Mouse (Mus musculus) intestine, embryonic 15.5 days (tissue): ENCODE results near the gene Fasn. TPM values are rescaled to one million over a fixed set of nuclear protein-coding genes. Genes with fewer than 3 reads are reported as not detected.

Experiments used
- ATAC-seq: fragments of 200-750 bp; cut with Nextera tagmentation; 2 replicates; pipeline ENCODE4 v1.8.0; 2017; ENCODE audit warnings: moderate TSS enrichment, moderate library complexity
- H3K27ac ChIP-seq: fragments of 300-500 bp; sonication (generic); 2 replicates; pipeline ENCODE4 v1.5.1; 2015; ENCODE audit warnings: mild to moderate bottlenecking, inconsistent platforms
- H3K27me3 ChIP-seq: fragments of 300-500 bp; sonication (generic); replicated peaks from 2 replicates; pipeline ENCODE4 v1.6.1; 2015; ENCODE audit warnings: inconsistent platforms
- H3K36me3 ChIP-seq: fragments of 300-500 bp; sonication (generic); 2 replicates; pipeline ENCODE4 v1.6.1; 2015; ENCODE audit warnings: inconsistent platforms
- H3K4me1 ChIP-seq: fragments of 300-500 bp; sonication (generic); replicated peaks from 2 replicates; pipeline ENCODE4 v1.6.1; 2015; ENCODE audit warnings: inconsistent platforms
- H3K4me2 ChIP-seq: fragments of 300-500 bp; sonication (generic); replicated peaks from 2 replicates; pipeline ENCODE4 v1.6.1; 2015; ENCODE audit warnings: mild to moderate bottlenecking, inconsistent platforms
- H3K4me3 ChIP-seq: fragments of 300-500 bp; sonication (generic); replicated peaks from 2 replicates; pipeline ENCODE4 v1.5.1; 2015; ENCODE audit warnings: inconsistent platforms
- H3K9ac ChIP-seq: fragments of 300-500 bp; sonication (generic); 2 replicates; pipeline ENCODE4 v1.6.1; 2015; ENCODE audit warnings: inconsistent platforms
- H3K9me3 ChIP-seq: fragments of 300-500 bp; sonication (generic); 2 replicates; pipeline ENCODE4 v1.6.1; 2016; ENCODE audit warnings: inconsistent platforms
- WGBS: fragments of 180-500 bp; shearing (Covaris S2); methylation state at CpG from one replicate; pipeline ENCODE4 v1.1.7; 2015; 5-methylcytosine and 5-hydroxymethylcytosine counted together
- polyA plus RNA-seq: library from polyadenylated mRNA; unstranded; fragments of >200 nt; fragmentation: Nextera tagmentation; extraction: Ambion mirVana; gene quantifications from 2 replicates; pipeline ENCODE4 v1.2.1, GENCODE M21; 2015

Fasn gene
- polyA plus RNA-seq, 1 experiment from 2014 or later, result 48.8 TPM

- H3K4me2 ChIP-seq, result no peak overlapping the region
- no peaks in the 10 kb centered on the region; the same call in 1 of the 2 replicates for H3K4me1 ChIP-seq
- H3K9me3 ChIP-seq, result no peaks in the 10 kb centered on the region
- WGBS, result 60% methylated on average over 7 of the region's 7 CpGs
- H3K4me3 ChIP-seq, result no peak overlapping the region
- ATAC-seq, result peak; percentile 88
- H3K9ac ChIP-seq, result no peak overlapping the region
- H3K27ac ChIP-seq, result no peak overlapping the region; the same call in 1 of the 2 replicates
- H3K27me3 ChIP-seq, result no peaks in the 10 kb centered on the region
- peaks cover 43% of the 10 kb centered on the region for H3K36me3 ChIP-seq
These were observed 18.7 kb downstream of the Fasn start for GRCm38 (mm10) chr11:120805375-120806298.

DNA sequence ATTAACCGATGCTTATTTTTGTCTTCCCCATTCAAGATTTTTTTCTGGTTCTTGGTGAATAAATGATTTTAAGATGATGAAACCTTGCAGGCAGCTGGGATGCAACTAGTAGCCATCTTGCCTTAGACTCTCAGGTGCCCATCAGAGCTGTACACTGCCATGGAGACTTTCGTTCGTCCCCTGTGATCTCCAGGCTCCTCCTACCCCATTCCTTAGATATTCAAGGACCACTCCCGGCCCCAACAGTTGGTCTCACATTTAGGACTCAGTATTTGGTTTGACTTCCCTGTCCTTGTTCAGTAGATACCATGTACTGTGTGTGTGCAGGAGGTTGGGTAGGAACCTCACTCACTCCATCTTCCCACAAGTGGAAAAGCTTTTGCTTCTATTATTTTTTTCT lies 19.6 kb downstream of the Fasn start:
- Histone ChIP-seq H3K27ac (no peak overlapping the region), H3K27me3 (no peaks in the 10 kb centered on the region), H3K4me2 (no peak overlapping the region), H3K4me1 (peaks cover 3% of the 10 kb centered on the region), H3K9ac (no peak overlapping the region), H3K36me3 (peaks cover 34% of the 10 kb centered on the region), H3K9me3 (no peaks in the 10 kb centered on the region), H3K4me3 (no peak overlapping the region)
- no peak for ATAC-seq
- 71% methylated on average over 4 of the region's 4 CpGs for WGBS

GRCm38 (mm10) chr11:120804274-120804673 lies 20.1 kb downstream of the Fasn start:
- 78% methylated on average over 7 of the region's 7 CpGs for WGBS
- no peak overlapping the region for H3K27ac ChIP-seq
- no peak for ATAC-seq
- no peak overlapping the region for H3K4me3 ChIP-seq
- peaks cover 3% of the 10 kb centered on the region for H3K4me1 ChIP-seq
- H3K4me2 ChIP-seq, result no peak overlapping the region
- peaks cover 29% of the 10 kb centered on the region for H3K36me3 ChIP-seq
- H3K9me3 ChIP-seq, result no peaks in the 10 kb centered on the region
- no peaks in the 10 kb centered on the region for H3K27me3 ChIP-seq
- no peak overlapping the region for H3K9ac ChIP-seq

DNA sequence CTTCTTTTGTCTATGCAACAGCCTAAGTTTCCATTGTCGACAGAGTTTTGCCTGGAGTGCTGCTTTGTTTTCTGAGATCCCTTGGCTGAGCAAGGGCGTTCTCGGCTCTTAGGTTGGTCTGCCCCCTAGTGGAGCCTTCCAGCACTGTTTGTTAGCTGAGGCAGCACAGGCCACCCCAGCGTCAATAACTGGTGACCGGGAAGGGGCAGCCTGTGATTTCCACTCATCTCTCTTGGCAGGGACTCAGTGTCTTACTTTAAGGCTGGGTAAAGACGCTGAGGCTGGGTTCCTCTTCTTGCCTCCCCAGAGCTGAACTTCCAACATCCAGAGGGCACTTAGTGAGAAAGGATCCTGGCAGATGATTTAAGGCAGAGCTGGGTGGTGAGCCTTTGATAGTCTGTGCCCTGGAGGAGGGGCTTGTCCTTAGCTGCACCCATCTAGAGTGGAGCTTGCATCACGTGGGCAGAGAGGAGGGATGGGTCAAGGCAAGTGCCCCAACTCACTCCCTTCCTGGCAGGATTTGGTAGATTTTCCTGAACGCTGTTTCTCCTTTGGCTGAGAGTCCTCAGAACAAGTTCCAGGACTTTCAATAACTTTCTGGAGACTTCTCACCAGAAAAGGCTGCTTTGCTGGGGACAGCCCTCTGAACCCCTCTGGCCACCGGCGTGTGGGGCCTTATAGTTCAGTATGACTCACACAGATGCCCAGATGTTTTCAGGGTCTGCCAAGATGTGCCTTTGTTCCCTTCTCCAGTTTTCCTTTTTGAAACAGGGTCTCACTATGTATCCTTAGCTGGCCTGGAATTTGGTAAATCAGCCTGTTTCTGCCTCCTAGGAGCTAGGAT lies 24.1 kb downstream of the Fasn start:
- no peaks in the 10 kb centered on the region for H3K9me3 ChIP-seq
- peak; percentile 70 for ATAC-seq
- 0 out of 2 replicates have a peak overlapping the region, but pooled peaks have one; percentile 6 for H3K27ac ChIP-seq
- H3K27me3 ChIP-seq, result no peaks in the 10 kb centered on the region
- H3K4me3 ChIP-seq, result no peak overlapping the region
- H3K36me3 ChIP-seq, result no peaks in the 10 kb centered on the region
- peaks cover 8% of the 10 kb centered on the region for H3K4me1 ChIP-seq
- 10% methylated on average over 10 of the region's 10 CpGs for WGBS
- H3K9ac ChIP-seq, result peak overlapping the region; percentile 20; the same call in 1 of the 2 replicates
- H3K4me2 ChIP-seq, result peak overlapping the region; percentile 25

- H3K4me1 ChIP-seq, result peaks cover 15% of the 10 kb centered on the region
- H3K9me3 ChIP-seq, result no peaks in the 10 kb centered on the region
- H3K4me3 ChIP-seq, result no peak overlapping the region
- H3K9ac ChIP-seq, result no peak overlapping the region
- no peaks in the 10 kb centered on the region for H3K27me3 ChIP-seq
- H3K4me2 ChIP-seq, result no peak overlapping the region
- H3K36me3 ChIP-seq, result 0 out of 2 replicates have a peak, but pooled peaks cover 3% of the 10 kb centered on the region
- no peak for ATAC-seq
- WGBS, result 68% methylated on average over 6 of the region's 6 CpGs
- no peak overlapping the region for H3K27ac ChIP-seq
These were observed 24.9 kb downstream of the Fasn start for GRCm38 (mm10) chr11:120799316-120799890.

DNA sequence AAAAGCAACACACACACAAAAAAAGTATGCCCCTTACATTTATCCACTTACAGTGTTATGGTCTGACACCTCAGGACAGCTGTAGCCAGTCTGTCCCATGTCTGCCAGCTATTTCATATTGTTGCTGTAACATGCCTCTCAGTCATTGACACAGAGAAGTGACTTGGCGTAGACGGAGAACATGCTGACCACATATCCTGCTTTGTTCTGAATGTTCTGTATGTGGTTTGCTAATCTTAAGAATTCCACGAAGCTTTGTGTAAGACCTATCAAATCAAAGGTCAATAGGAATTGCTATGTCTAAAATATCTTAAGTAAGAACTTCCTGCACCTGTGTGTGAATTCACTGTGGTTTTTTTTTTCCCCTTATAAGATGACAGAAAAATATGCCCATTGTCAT lies 26.1 kb downstream of the Fasn start:
- H3K27ac ChIP-seq, result no peak overlapping the region
- no peaks in the 10 kb centered on the region for H3K9me3 ChIP-seq
- no peaks in the 10 kb centered on the region for H3K27me3 ChIP-seq
- no peak overlapping the region for H3K9ac ChIP-seq
- 84% methylated on average over 3 of the region's 3 CpGs for WGBS
- H3K4me3 ChIP-seq, result no peak overlapping the region
- no peak overlapping the region for H3K4me2 ChIP-seq
- H3K36me3 ChIP-seq, result peaks cover 7% of the 10 kb centered on the region; the same call in 1 of the 2 replicates
- ATAC-seq, result no peak
- H3K4me1 ChIP-seq, result peaks cover 15% of the 10 kb centered on the region

DNA sequence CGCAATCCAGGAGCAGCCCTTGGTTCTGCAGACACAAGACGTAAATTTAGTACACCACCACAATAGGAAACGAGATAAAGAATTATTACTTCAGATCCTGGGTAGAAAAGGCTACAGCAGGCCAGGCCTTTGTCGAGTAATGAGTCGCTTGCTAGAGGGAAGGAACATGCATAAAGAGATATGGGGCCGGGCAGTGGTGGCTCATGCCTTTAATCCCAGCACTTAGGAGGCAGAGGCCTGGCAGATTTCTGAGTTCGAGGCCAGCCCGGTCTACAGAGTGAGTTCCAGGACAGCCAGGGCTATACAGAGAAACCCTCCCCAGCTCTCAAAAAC lies 27.8 kb downstream of the Fasn start:
- peak overlapping the region; percentile 84 for H3K4me2 ChIP-seq
- peaks cover 15% of the 10 kb centered on the region for H3K4me1 ChIP-seq
- WGBS, result 29% methylated on average over 8 of the region's 8 CpGs
- H3K27me3 ChIP-seq, result no peaks in the 10 kb centered on the region
- ATAC-seq, result peak; percentile 44
- peak overlapping the region; percentile 22; the same call in 1 of the 2 replicates for H3K9ac ChIP-seq
- H3K4me3 ChIP-seq, result peak overlapping the region; percentile 94; the same call in 1 of the 2 replicates
- no peaks in the 10 kb centered on the region for H3K9me3 ChIP-seq
- H3K36me3 ChIP-seq, result peaks cover 21% of the 10 kb centered on the region; the same call in 1 of the 2 replicates
- peak overlapping the region; percentile 54 for H3K27ac ChIP-seq

DNA sequence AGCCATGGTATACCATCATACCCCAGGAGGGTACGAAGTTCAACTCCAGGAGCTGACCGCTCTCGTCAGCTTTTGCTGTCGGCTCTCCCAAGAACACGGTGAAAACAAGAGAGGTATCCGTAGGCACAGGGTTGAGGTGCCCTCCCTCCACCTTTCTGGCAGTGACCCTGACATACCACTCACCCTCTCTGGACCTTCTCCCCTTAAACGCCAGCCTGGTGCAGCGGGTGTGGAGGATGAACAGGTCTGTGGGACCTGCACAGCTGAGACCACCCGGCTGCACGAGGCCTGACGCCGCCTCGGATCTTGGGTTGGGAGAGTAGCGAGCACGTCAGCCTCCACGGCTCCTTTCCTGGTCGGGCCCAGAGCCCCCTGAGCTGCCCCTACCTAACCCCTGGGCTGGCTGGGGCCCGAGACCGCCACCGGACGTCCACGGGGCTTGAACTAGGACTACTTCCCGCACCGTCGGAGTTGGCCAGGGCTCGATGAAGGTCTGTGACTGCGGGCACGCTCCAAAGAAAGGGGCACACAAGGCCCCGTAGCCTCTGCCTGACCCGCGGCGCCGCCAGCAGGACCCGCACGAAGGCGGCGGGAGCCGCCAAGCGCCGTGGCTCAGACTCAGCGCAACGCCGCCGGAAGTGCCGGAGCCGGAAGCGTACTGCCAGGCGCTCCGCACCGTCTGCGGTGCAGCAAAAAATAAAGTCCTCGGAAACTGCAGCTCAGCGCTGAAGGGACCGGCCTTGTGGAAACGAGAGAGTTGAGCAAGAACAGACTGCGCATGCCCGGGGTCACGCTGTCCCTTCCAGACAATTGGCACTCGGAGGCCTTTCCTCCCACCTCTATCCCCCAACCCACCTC lies 28.4 kb downstream of the Fasn start, which contains the start of gene Dus1l:
TSS of gene Dus1l (minus strand) at position 648 of the 858 bp plus-strand sequence.
- ATAC-seq, result peak; percentile 93
- peak within 1 kb of the TSS; percentile 91 for H3K9ac ChIP-seq
- H3K9me3 ChIP-seq, result no peaks in the 10 kb centered on the region
- peaks cover 21% of the 10 kb centered on the region; the same call in 1 of the 2 replicates for H3K36me3 ChIP-seq
- peak within 1 kb of the TSS; percentile 84 for H3K4me2 ChIP-seq
- peak within 1 kb of the TSS; percentile 94 for H3K4me3 ChIP-seq
- H3K4me1 ChIP-seq, result peaks cover 15% of the 10 kb centered on the region
- peak within 1 kb of the TSS; percentile 54 for H3K27ac ChIP-seq
- no peaks in the 10 kb centered on the region for H3K27me3 ChIP-seq
- 2% methylated on average over 59 of the region's 59 CpGs for WGBS

DNA sequence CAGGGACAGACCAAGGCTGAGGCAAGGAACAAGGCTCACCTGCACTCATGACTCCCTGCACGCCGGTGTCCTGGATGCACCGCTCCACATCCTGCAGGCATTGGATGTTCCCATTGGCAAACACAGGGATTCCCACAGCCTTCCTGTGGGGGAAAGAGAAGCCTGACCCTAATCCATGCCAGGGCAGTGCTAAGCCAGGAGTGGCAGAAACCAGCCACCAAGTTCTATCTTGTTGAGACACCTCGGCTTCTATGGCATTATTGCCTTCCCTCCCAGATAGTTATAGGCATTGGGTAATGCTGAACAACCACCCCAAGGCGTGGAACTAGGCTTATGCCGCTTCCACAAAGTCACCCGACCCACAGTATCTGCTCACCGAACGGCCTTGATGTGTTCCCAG lies 31.7 kb downstream of the Fasn start:
- H3K36me3 ChIP-seq, result peaks cover 49% of the 10 kb centered on the region
- no peak for ATAC-seq
- no peak overlapping the region for H3K4me3 ChIP-seq
- no peak overlapping the region for H3K9ac ChIP-seq
- no peak overlapping the region for H3K4me2 ChIP-seq
- no peaks in the 10 kb centered on the region for H3K27me3 ChIP-seq
- no peaks in the 10 kb centered on the region for H3K9me3 ChIP-seq
- peaks cover 12% of the 10 kb centered on the region for H3K4me1 ChIP-seq
- H3K27ac ChIP-seq, result no peak overlapping the region
- 90% methylated on average over 9 of the region's 9 CpGs for WGBS

DNA sequence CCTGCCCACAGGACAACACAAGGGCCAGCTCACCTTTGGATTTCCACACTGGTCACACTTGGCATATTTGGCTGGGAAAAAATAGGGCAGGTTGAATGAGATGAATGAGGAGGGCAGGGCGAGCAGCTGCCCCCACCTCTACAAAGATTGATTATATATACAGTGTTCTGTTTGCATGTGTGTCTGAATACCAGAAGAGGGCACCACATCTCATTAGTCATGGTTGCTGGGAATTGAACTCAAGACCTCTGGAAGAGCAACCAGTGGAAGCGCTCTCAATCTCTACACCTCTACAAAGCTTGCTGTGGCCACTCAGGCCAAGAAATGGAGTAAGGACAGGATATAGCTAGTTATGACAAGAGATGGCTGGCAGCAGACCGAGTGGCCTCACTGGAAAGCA lies 34.5 kb downstream of the Fasn start:
- 79% methylated on average over 3 of the region's 3 CpGs for WGBS
- ATAC-seq, result no peak
- Histone ChIP-seq H3K4me1 (peaks cover 10% of the 10 kb centered on the region), H3K4me2 (no peak overlapping the region), H3K9ac (no peak overlapping the region), H3K27me3 (no peaks in the 10 kb centered on the region), H3K9me3 (no peaks in the 10 kb centered on the region), H3K36me3 (peaks cover 64% of the 10 kb centered on the region), H3K27ac (no peak overlapping the region), H3K4me3 (no peak overlapping the region)

DNA sequence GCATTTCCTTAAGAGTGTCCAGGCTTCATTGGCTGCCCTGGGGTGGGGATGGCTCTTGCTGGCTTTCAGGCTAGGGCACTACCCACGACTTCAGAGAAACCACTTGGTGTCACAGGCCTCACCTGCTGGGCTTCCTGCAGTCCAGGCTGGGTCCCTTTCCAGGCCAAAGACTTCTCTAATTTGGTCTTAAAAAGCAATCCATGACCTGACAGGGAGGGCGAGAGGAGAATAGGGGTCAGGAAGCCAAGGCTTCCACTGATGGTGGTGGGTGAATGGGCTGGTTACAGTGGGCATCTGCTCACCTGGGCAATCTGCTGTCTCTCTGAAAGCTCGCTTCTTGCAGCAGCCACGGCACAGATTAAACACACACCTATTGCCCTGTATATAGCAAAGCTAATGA lies 35.0 kb downstream of the Fasn start:
- no peaks in the 10 kb centered on the region for H3K9me3 ChIP-seq
- peaks cover 9% of the 10 kb centered on the region for H3K4me1 ChIP-seq
- no peak overlapping the region for H3K4me2 ChIP-seq
- H3K9ac ChIP-seq, result no peak overlapping the region
- peaks cover 61% of the 10 kb centered on the region for H3K36me3 ChIP-seq
- 79% methylated on average over 4 of the region's 4 CpGs for WGBS
- no peak overlapping the region for H3K27ac ChIP-seq
- no peak for ATAC-seq
- no peak overlapping the region for H3K4me3 ChIP-seq
- no peaks in the 10 kb centered on the region for H3K27me3 ChIP-seq
